Mouse (Mus musculus) adrenal gland, postnatal 36 days (tissue): ENCODE results near the gene Npm3. TPM values are rescaled to one million over a fixed set of nuclear protein-coding genes. Genes with fewer than 3 reads are reported as not detected.

ENCODE experiments used
- DNase-seq, 2 experiments: peaks; one replicate each; pipeline ENCODE4 v3.0.0; 2021; ENCODE audit warnings: mixed read lengths in 1 of 2
- total RNA-seq, 2 experiments: library from RNA; stranded (reverse); gene quantifications; 2 replicates each; pipeline ENCODE4 v1.2.3; 2021

Npm3 gene
- total RNA-seq, 2 experiments from 2014 or later, result 31.7 to 38.0 TPM

GRCm38 (mm10) chr19:45734762-45735161 lies 14.6 kb downstream of the Npm3 start:
- DNase-seq, result no peak

GRCm38 (mm10) chr19:45734191-45734590 lies 15.2 kb downstream of the Npm3 start:
- no peak for DNase-seq

GRCm38 (mm10) chr19:45733564-45733963 lies 15.8 kb downstream of the Npm3 start:
- DNase-seq, result no peak

- no peak for DNase-seq
Measured at GRCm38 (mm10) chr19:45731658-45732057, 17.7 kb downstream of the Npm3 start.

GRCm38 (mm10) chr19:45730042-45730441 lies 19.3 kb downstream of the Npm3 start:
- DNase-seq, result no peak

- DNase-seq, result no peak
Measured at GRCm38 (mm10) chr19:45727231-45727630, 22.2 kb downstream of the Npm3 start.

- DNase-seq, result no peak
Measured at GRCm38 (mm10) chr19:45725677-45726277, 23.6 kb downstream of the Npm3 start.

GRCm38 (mm10) chr19:45722188-45722587 lies 27.2 kb downstream of the Npm3 start:
- no peak for DNase-seq

- no peak for DNase-seq
Measured at GRCm38 (mm10) chr19:45718286-45718685, 31.1 kb downstream of the Npm3 start.

GRCm38 (mm10) chr19:45717493-45718220 lies 31.7 kb downstream of the Npm3 start:
- peak; percentile 64 to 71 for DNase-seq

GRCm38 (mm10) chr19:45708704-45709103 lies 40.7 kb downstream of the Npm3 start:
- DNase-seq, result no peak

Other genes with a start within 250 kb of the Npm3 start
- 10 to 100 TPM; 10.8 to 13.9 TPM for gene Poll, start 189.1 kb downstream of the Npm3 start, total RNA-seq
- gene Gm17018, start 189.0 kb downstream of the Npm3 start, total RNA-seq, result 10 to 100 TPM; 30.3 to 30.5 TPM
- 10 to 100 TPM; 30.7 to 35.0 TPM for gene Fbxw4, start 89.3 kb downstream of the Npm3 start, total RNA-seq
- gene Fgf8, start 6.7 kb downstream of the Npm3 start, total RNA-seq, result not detected
- gene Mgea5, start 34.2 kb upstream of the Npm3 start, total RNA-seq, result 10 to 100 TPM; 58.5 to 67.4 TPM
- gene Kcnip2, start 66.5 kb upstream of the Npm3 start, total RNA-seq, result under 1 TPM; 0.23 to 0.36 TPM
- 10 to 100 TPM; 12.9 to 17.9 TPM for gene Armh3, start 248.9 kb upstream of the Npm3 start, total RNA-seq